Mouse (Mus musculus): ENCODE data around the gene Tmem220.

Tmem220 gene

DNA sequence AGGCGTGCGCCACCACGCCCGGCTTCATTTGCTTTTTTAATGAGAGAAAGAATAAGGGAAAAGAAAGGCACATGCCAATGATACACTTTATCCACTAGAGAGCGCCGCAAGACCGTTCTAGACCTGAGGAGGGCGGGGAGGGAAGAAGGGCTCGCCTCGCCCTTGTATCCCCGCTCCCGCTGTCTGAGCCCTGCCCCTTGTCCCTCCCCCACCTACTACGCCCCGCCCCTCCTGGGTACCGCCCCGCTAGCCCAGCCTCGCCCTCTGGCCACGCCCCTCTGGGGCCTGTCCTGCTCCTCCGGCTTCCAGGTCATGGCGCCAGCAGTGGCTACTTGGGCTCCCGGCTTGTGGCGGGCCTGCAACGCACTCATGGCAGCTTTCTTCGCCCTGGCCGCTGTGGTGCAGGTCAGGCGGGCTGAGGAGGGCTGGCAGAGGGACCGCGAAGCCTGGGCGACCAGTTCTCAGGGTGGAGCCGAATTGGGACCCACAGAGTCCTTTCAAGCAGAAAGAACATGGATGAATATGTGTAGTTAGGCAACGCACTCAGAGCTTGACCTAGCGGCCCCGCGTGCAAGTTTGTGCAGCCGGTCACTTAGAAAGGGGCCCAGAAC is at the start of gene Tmem220:
Gene Tmem220 (plus strand): TSS at position 288 of the 611 bp plus-strand sequence.
- DNase-seq: peak; percentile 94

DNA sequence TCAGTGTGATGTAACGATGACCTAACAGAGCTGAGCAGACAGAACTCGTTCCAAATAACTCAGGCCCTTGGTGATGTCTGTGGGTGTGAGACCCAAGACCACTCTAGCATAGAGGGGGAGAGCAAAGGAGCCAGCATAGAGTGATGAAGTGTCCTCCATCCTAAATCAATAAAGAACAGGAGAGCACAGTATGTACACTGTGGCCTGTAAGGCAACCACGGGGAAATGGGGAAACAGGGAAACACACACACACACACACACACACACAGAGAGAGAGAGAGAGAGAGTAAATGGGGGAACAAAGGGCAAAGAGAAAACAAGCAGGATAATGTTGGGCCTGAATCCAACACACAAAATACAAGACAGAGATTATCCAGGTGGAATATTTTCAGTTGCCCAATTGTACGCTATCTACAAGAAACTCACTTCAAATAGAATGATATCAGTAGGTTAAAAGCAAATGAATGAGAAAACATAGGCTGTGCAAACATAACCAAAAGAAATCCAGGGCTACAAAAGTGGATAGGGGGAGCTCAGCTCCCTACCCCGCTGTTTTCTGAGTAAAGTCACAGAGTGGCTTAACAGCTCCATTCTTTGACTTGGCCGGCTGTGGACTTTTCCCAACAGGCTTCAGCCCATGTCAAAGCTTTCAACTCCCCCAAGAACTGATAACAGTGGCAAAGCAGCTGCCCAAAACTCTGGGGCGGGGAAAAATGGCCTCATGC is 49.2 kb upstream of the Tmem220 start:
- DNase-seq: no peak

DNA sequence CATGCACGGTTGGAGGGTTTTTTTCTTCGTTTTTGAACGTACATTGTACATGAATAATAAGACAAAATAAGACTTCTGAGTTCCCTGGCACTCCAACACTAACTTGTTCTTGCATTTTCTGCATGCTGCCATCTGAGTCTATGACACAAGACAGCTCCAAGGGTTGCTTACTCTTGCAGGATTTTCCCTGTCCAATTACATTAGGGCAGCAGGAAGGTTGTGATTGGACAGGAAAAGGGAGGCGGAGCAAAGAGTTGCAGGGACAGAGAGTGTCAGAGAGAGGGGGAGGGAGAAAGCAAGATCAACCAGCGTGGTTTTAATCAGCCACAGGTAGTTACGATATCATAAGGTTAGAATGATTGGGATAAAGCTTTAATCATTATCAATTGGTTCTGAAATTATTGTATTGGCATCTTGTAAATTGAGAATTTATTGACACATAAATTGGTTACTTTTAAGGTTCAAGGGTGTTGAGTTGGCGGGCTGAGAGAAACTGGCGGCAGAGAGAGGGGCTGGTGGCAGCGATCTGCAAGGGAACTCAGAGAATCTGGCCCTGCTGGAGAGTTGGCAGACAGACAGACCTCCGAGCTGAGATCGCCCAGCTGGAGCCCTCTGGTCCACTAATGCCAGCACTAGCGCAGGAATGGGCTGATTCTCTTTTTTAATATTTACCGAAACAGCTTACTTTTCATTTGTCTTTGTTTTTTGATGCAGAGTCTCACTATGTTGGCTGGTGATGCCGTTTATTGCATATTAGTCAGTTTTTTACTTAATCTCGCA is 43.4 kb upstream of the Tmem220 start:
- no peak for DNase-seq

DNA sequence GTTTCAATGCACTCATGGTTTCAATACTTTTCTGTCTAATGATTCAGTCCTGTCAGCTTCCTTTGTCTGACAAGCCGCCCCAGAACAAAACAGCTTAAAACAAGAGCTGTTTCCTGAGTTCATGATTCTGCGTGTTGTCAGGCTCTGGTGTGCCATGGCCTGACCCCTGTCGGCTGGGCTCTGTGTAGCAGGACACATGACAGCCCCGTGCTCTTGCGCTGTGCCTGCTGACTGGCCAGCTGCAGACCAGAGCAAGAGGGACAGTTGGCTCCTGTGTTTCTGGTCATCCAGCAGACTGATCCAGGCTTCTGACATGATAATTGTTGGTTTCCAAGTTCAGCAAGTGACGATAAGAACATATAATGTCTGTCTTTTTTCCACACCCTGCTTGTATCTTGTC is 42.2 kb upstream of the Tmem220 start:
- peak; percentile 58 for DNase-seq

DNA sequence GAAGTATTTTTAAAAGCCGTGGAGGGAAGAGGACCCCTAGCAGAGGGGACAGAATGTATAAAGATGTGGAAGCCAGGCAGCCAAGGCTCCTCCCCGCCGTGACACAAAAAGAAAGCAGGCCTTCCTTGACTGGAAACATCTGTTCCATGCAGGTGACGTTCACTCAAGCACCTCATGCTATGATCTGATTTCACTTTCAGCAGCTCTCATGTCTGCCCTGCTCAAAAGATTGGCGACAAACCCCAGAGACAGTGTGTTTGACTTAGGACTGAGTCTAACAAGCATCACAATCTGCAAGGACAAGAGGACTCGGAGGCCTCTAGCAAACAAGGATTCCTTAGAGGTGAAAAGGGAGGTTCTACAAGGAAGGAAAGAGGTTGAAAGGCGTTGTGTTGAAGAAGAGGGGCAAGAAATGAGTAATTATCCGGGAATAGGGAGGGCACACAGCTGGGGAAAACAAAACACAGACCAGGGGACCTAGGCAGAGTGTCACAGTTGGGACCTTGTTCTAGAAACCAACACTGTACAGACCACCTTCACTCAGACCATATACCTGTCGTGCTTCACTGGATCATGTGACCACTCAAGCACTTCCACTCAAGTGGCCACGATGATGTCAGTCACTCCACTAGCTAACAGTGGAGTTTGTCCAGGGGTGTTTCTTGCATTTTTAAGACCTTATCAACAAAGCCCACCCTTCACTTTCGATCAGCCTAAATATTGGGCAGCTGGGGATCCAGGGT is 41.4 kb upstream of the Tmem220 start:
- no peak for DNase-seq

DNA sequence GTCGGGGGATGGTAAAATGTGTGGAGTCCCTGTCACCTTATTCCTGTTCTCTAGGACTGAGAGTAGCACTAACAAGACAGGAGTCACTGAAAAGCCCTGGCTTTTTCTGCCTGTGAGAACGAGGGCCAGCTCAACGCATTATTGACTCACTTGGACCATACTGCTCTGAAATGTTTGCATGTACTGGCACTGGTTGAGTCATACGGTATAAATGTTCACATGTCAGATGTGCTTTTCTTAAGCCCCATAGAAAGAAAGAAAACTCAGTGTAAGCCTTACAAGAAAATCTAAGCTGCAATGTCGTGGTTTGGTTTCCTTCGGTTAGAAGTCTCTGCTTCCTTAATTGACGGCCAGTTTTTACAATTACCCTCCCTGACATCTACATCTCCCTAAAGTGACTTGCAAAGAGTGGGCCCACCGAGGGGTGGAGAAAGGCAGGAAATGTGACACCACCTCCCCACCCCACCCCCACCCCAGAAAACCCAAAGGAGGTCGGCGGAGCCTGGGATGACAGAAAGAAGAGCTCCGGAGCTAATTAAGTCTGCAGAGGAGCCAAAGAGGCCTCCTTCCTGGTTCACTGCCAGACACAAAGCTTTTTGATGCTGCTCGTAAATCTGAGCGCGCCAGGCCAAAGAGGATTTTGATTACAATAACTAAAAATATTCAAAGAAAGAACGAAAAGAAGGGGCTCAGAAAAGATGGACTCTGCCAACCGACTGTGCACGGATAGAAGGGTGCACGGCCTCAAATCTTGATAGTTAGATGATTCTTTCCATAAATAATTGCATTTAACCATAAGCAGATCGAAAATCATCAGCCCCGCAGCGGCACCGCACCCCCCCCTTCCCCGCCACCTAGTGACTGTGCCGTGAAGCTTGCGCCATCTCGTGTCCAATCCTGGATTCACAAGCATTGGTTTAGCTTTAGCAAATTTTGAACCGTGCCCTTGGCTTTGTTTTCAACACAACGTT is 40.5 kb upstream of the Tmem220 start:
- peak; percentile 83 for DNase-seq

DNA sequence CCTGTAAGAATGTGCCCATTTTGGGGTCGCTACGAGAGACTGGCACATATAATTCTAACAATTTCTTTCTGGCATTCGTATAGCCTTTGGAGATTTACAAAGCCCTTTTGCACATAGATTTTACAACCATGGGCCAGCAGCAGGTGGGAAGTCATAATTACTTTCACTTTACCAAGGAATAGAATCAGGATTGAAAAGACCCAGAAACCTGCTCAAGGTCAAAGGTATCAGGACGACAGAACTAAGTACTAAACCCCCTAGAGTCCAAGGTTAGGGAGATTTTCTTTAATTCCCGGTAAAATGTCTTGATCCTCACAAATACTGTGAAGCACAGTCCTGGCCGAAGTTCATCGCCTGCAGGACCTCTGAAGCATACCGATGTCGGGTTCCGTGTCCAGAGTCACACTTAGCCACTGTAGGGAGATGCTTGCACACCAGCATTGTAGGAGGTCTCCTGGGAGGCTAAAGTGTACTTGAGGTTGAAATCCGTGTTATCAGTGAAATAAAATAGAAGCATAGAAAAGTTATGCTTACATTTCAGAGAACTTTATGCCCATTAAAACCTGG is 39.7 kb upstream of the Tmem220 start:
- peak; percentile 38 for DNase-seq

DNA sequence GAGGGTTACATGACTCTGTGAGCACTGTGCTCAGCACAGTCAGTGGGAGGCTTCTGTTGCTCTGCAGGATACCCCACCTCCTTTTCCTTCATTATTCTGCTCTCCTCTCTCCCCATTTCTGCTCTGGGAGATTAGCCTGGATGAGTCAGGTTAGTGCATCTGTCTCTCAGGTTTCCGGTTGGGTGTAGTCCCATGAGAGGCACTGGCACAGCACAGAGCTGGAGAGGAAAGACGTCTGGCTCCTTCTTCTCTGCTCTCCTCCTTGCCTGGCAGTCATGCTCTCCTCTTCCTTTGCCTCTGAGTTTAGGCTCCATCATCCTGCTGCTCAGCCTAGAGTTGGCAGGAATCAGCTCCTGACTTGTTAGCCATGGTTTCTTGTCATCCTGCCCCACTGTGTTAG is 32.8 kb upstream of the Tmem220 start:
- DNase-seq: no peak

DNA sequence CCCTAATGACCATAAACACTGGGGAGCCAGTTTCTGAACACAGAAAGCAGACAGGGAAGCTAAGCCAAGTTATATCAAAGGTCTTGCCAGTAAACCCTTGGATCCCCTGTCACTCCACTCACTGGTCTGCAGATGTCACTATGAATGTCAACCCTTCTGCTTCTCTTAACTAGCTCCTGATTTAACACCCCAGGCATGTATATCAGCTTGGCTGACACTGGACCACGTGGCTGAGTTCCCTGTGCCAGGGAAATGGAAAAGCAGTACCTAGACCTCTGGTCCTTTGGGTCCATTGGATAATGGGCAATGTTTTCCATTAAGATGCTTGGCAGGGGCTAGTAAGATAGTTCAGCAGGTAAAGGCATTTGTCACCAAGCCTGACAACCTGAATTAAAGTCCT is 31.3 kb upstream of the Tmem220 start:
- DNase-seq: no peak

DNA sequence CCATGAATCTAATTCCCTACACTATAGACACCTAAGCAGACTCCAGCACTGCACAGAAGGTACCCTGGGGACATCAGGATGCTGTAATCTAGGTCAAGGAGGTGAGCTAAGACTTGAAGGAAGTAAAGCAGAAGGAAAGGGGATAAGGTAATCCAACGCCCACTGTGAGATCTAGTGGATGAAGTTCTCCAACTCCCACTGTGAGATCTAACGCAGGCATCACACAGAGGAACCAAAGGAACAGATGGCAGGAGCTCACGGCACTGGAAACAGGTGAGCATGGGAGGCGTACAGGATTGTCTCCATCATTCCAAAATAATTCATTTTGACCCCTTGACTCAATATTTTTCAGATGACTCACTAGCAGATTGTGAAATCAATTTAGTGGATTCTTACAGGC is 28.5 kb upstream of the Tmem220 start:
- no peak for DNase-seq

DNA sequence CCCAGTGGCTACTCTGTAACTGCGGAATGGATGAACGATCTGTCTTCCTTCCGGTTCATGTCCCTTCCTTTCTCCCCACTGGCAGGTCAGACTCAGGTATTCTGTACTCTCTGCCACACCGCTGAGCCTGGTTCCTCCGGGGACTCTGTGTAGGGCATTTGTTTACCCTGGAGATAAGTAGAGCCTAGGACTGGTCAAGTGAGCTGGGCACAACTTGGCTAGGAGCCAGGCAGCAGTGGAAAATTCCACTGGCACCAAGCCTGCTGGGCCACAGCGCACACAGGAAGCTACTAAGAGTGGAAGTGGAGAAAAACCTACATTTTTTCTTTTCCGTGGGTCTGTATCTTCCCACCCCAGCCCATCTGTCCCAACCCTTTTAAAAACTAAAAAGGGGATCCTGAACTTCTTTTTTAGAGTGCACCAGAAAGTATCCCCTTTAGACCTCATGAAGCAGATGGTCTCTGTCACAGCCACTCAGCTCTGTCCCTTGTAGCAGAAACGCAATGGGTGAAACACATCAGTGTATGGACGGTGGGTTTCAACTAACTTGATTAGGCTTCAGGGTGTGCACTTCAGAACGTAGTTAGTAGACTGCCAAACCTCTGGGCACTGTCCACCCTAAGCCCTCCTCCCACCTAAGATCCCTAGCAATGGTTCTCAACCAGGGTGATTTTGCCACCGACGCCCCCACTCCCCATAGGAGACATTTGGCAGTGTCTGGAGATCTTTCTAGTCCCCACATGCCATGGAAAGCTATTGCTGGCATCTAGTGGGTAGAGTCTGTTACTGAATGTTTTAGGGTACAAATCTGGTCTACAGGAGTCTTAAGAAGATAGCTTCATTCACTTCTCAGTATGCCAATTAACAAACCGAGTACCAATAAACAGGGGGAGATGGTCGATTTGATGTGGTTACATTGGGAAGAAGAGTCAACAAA is 26.2 kb upstream of the Tmem220 start:
- peak; percentile 88 for DNase-seq

DNA sequence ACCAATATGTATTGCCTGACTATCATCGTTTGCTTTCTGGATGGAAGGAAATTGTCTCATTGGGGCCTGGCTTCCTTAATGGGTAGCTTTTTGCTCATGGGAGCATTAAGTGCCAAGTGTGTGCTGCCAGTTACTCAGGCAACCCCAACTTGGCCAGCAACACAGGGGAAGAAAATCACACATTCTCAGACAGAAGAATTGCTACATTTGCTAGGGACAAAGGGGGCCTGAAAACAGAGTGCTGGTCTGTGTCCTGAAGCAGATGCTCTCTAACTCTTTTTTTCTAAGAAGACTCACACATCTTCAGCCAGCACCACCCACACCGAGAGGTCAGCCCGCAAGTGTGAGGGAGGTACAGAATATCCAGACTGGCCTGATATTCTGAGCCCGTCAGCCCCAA is 24.3 kb upstream of the Tmem220 start:
- no peak for DNase-seq

DNA sequence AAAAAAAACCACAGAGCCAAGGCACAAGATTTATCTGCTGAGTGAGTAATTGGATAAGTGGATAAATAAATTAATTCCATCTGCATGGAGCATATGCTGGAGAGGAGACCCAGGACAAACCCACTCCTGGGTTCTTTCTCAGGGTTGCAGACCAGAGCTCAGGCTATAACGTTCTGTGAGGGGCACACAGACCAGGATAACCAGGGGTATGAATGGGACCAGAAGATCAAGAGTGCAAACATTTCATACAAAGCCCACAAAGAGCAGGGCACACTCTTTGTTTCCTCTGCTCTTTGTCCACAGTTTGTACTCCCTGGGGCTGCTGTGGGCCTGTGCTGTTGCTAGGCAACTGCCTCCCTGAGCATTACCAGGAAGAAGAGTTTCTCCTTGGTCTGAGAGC is 23.2 kb upstream of the Tmem220 start:
- DNase-seq: no peak

DNA sequence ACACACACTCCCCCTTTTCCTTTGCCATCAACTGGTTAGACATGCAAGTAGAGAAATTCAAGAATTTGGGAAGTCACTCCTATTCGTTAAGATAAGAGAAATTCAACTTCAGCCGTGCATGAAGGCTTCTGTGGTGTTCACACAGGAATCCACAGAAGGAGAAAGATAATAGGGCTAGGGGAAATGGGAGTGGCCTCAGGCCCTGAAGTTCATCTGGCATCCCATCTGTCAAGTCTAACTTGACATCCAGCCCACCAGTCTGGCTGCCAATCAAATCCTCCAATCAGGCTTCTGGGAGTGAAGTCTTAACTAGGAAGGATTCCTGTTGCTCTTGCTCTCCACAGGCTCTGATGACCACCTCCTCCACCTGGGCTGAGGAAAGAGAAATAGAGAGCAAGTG is 22.0 kb upstream of the Tmem220 start:
- no peak for DNase-seq

DNA sequence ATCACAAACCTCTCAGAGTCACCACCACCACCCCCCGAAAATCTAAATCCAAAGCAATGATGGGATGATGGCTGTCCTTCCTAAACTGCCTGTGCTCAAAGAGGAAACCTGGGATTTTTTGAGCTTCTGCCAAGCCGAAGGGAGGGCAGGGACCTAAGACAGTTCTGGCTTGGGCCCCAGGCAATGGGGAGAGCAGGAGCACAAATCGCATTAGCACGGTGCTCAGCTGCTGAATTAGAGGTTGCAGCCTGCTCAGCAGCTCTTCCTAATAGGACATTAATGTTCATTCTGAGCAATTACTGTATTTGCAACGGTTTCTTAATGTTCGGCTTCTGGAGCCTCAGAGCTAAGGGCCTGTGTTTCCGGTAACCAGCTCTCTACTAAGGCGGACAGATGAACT is 17.0 kb upstream of the Tmem220 start:
- no peak for DNase-seq

DNA sequence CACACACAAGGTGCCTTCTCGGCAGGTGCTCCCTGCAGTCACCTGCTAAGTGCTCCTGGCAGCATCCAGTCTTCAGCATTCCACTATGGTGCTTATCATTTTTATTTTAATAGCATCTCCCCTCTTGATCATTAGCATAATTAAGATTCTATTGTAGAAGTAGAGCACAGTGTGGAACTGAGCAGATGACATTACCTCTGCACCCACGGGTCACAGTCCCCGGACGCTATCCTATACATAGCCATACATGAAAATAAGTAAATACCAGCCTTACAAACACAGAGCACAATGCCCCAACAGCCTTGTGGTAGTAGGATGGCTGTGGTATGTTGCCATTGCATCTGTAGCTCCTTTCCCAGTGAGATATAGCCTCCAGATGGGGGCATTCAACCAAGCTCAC is 16.4 kb upstream of the Tmem220 start:
- DNase-seq: no peak

DNA sequence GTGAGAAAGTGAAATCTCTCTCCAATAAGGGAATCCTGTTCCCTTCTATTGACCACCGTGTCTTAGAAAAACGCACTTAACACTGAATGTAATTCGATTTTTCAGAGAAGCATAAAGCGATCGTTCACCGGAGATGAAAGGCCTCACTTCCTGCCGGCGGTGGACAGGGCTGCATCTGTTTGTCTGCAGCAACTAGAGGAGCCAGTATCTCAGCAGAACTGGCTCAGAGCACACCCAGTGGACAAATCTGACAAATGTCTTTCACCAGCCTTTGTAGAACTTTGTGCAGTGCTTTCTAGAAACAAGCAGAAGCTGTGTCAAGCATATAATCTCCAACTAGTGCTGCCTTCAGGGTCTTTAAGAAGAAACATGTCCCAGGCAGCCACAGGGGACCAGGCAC is 14.5 kb upstream of the Tmem220 start:
- DNase-seq: no peak

DNA sequence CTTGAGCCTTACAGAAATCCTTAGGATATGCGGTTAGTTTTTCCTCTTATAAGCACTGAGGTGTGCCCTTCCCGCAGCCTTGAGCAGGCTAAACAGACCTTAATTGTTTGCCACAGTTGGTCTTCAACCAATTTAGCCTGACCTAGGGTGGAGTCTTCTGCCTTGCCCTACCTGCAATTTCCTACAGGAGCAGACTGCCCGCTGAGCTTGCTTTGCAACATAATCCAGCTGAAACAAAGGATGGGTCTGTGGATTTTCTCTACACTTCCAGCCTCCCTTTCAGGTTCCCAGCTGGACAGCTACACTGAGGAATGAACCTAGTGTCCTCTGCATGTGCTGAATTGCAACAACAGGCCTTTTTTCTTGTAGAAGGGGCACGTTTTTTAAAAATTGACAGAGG is 13.3 kb upstream of the Tmem220 start:
- DNase-seq: no peak

DNA sequence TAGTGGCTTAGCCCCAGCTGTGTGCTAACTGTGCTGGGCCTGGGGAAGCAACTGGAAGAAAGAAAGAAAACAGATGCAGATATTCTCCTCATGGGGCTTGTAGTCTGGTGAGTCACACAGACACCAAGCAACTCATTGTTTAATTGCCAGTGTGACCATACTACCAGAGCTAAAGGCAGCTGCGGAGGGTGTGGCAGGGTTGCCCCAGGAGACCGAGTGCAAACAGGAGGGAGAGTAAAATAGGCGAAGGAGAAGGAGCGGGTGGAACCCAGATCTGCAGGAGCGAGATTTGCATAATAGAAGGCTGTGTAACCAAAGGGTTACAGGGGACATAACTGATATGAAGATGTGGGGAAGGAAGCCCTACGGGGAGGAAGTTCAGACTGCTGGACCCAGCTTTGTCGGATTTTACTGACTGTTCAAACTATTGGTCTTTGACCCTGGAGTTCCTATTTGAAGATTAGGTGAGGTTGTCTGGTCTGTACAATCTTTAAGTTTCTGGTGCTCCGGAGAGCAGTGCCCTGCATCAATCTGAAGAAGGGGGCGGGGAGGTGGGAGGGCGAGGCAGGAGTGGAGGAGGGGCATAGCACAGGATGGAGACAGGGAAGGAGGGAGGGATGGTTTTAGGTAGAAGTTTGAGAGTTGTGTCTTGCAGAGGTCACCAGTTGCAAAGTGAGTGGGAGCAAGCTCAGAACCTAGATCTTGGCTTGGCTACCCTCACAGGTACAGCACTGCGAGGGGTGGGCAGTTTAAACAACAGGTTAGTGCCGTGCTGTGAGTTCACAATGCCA is 7.0 kb upstream of the Tmem220 start:
- DNase-seq: no peak
